ENCODE assay signal across 9 mouse cellular contexts in the genomic region with DNA sequence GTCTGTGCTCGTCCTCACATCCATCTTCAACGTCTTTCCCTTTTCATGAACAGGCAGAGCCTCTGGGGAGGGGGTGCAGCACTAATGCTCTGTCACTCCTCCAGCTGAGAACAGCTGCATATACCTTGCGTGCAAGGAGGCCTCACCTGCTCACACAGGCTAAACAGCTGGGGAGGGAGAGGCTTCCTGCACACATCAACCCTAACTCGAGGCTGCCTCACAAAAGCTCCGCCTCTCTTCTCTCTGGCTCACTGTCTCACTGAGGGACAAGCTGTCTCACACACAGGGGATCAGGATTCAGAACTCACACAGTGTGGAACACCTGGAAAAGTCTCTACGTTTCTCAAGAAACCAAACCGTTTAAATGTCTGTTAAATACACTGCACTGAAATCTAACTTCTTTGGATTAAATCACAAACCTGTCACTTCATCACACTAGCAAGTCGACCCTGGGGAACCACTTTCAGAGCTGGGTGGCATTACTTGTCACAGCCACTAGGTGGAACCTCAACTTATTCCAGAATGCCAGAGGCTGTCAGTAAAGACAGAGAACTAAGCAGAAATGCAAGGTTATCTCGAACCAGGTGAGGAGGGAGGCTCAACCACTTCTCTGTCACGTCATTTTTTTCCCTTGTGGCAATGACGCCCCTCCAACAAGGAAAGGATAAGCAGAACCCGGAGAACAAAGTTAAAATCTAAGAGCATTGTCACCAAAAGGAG.
DNase-seq lines count a peak whose midpoint lies in the region; ATAC-seq and TF ChIP-seq lines count a peak whose summit lies in the region.
"Had no signal": no experiment of that assay in that cellular context is flagged by ENCODE, and none has a peak within 500 bp of the region (broad histone marks: within the 10 kb centered on the region; RNA-seq: fewer than 3 reads in every experiment).

No protein-coding gene starts in this region.

- H3K27me3 ChIP-seq in ES-Bruce4 (ENCODE audit: control insufficient read depth, insufficient read depth, low read length, poor library complexity, severe bottlenecking): no peaks in the 10 kb centered on the region
- no peaks in the 10 kb centered on the region for H3K27me3 ChIP-seq in embryonic facial prominence, embryonic 15.5 days
- H3K27me3 ChIP-seq in hindbrain, embryonic 14.5 days (ENCODE audit: control insufficient read depth, insufficient read depth, low read length): no peaks in the 10 kb centered on the region
- no peaks in the 10 kb centered on the region for H3K27me3 ChIP-seq in stomach, embryonic 16.5 days (ENCODE audit: control insufficient read depth, insufficient read depth, low read length)
- H3K27me3 ChIP-seq: liver, embryonic 15.5 days had no signal

- TF ChIP-seq CTCF in ES-Bruce4 (IDR thresholded peaks at IDR 0.05; ENCODE audit: low read depth, low read length): peak; percentile 14

- H3K4me1 ChIP-seq in ES-Bruce4 (ENCODE audit: control insufficient read depth, insufficient read depth, low read length): peaks cover 2% of the 10 kb centered on the region
- no peaks in the 10 kb centered on the region for H3K4me1 ChIP-seq in embryonic facial prominence, embryonic 15.5 days
- peaks cover 36% of the 10 kb centered on the region for H3K4me1 ChIP-seq in hindbrain, embryonic 14.5 days (replicated peaks; ENCODE audit: control insufficient read depth, insufficient read depth, low read length)
- peaks cover 3% of the 10 kb centered on the region; the same call in 1 of the 2 replicates for H3K4me1 ChIP-seq in stomach, embryonic 16.5 days (ENCODE audit: control insufficient read depth, insufficient read depth, low read length)
- H3K4me1 ChIP-seq: liver, embryonic 15.5 days had no signal

- ATAC-seq in embryonic facial prominence, embryonic 15.5 days (ENCODE audit: insufficient number of reproducible peaks, low FRiP score, low TSS enrichment, low read depth): peak; percentile 43; the same call in 1 of the 2 replicates
- peak; percentile 38 for ATAC-seq in hindbrain, embryonic 14.5 days (ENCODE audit: low FRiP score)
- peak; percentile 95 for ATAC-seq in megakaryocyte-erythroid progenitor cell, adult 5-6 weeks (replicated peaks; ENCODE audit: low FRiP score, low TSS enrichment, poor library complexity, severe bottlenecking)
- ATAC-seq in stomach, embryonic 16.5 days (ENCODE audit: insufficient read depth, low FRiP score): peak; percentile 35; the same call in 1 of the 2 replicates

- no peak overlapping the region for H3K27ac ChIP-seq in ES-Bruce4 (ENCODE audit: insufficient read depth, low read length)
- H3K27ac ChIP-seq in embryonic facial prominence, embryonic 15.5 days (replicated peaks): no peak overlapping the region
- H3K27ac ChIP-seq in hindbrain, embryonic 14.5 days: no peak overlapping the region
- H3K27ac ChIP-seq in stomach, embryonic 16.5 days (ENCODE audit: low read length): no peak overlapping the region
- H3K27ac ChIP-seq: liver, embryonic 15.5 days had no signal

- H3K4me2 ChIP-seq in embryonic facial prominence, embryonic 15.5 days (replicated peaks): no peak overlapping the region
- H3K4me2 ChIP-seq in hindbrain, embryonic 14.5 days (replicated peaks): peak overlapping the region; percentile 29
- no peak overlapping the region for H3K4me2 ChIP-seq in stomach, embryonic 16.5 days (ENCODE audit: low read depth, low read length)
- H3K4me2 ChIP-seq: liver, embryonic 15.5 days had no signal

- peak; percentile 26 for DNase-seq in adrenal gland, postnatal 25 days
- peak; percentile 79 for DNase-seq in hindbrain, embryonic 14.5 days (ENCODE audit: low spot score)
- DNase-seq in layer of hippocampus, postnatal 14 days (ENCODE audit: low spot score in 2 of 2): peak; percentile 50 to 73
- no peak for DNase-seq in testis, postnatal 10 days (ENCODE audit: low spot score)

- H3K9me3 ChIP-seq in ES-Bruce4 (replicated peaks; ENCODE audit: control insufficient read depth, insufficient read depth, low read length, poor library complexity, severe bottlenecking): no peaks in the 10 kb centered on the region
- H3K9me3 ChIP-seq in embryonic facial prominence, embryonic 15.5 days (replicated peaks): no peaks in the 10 kb centered on the region
- H3K9me3 ChIP-seq in hindbrain, embryonic 14.5 days (ENCODE audit: control insufficient read depth, low read length): no peaks in the 10 kb centered on the region
- no peaks in the 10 kb centered on the region for H3K9me3 ChIP-seq in stomach, embryonic 16.5 days (replicated peaks; ENCODE audit: control insufficient read depth, low read length)
- H3K9me3 ChIP-seq: liver, embryonic 15.5 days had no signal

- 25% methylated on average over 12 of the region's 12 CpGs for WGBS in embryonic facial prominence, embryonic 15.5 days
- WGBS in hindbrain, embryonic 14.5 days: 13% methylated on average over 12 of the region's 12 CpGs
- 25% methylated on average over 12 of the region's 12 CpGs for WGBS in stomach, embryonic 16.5 days

- H3K4me3 ChIP-seq in ES-Bruce4 (ENCODE audit: low read depth, low read length): no peak overlapping the region
- no peak overlapping the region for H3K4me3 ChIP-seq in embryonic facial prominence, embryonic 15.5 days (replicated peaks)
- H3K4me3 ChIP-seq in hindbrain, embryonic 14.5 days (replicated peaks; ENCODE audit: low read length): no peak overlapping the region
- no peak overlapping the region for H3K4me3 ChIP-seq in stomach, embryonic 16.5 days (replicated peaks; ENCODE audit: low read length)
- H3K4me3 ChIP-seq: liver, embryonic 15.5 days had no signal

- no peaks in the 10 kb centered on the region for H3K36me3 ChIP-seq in ES-Bruce4 (ENCODE audit: control insufficient read depth, insufficient read depth, low read length, poor library complexity, severe bottlenecking)
- no peaks in the 10 kb centered on the region for H3K36me3 ChIP-seq in embryonic facial prominence, embryonic 15.5 days
- no peaks in the 10 kb centered on the region for H3K36me3 ChIP-seq in hindbrain, embryonic 14.5 days (replicated peaks; ENCODE audit: control insufficient read depth, insufficient read depth)
- no peaks in the 10 kb centered on the region for H3K36me3 ChIP-seq in stomach, embryonic 16.5 days (ENCODE audit: control insufficient read depth, insufficient read depth, low read length)
- H3K36me3 ChIP-seq: liver, embryonic 15.5 days had no signal

- peak; percentile 61; the same call in 1 of the 2 replicates for TF ChIP-seq EP300 in ES-Bruce4 (IDR thresholded peaks at IDR 0.05; ENCODE audit: insufficient read depth, low read depth, low read length)

- H3K9ac ChIP-seq in ES-Bruce4 (ENCODE audit: low read depth, poor library complexity, severe bottlenecking): no peak overlapping the region
- no peak overlapping the region for H3K9ac ChIP-seq in embryonic facial prominence, embryonic 15.5 days
- 0 out of 2 replicates have a peak overlapping the region, but pooled peaks have one; percentile 4 for H3K9ac ChIP-seq in hindbrain, embryonic 14.5 days
- no peak overlapping the region for H3K9ac ChIP-seq in stomach, embryonic 16.5 days (ENCODE audit: low read length)
- H3K9ac ChIP-seq: liver, embryonic 15.5 days had no signal

- TF ChIP-seq POLR2A in ES-Bruce4 (IDR thresholded peaks at IDR 0.05; ENCODE audit: insufficient read depth, low read length): no peak

Comparison
In these comparisons a context has a peak if more than half of its experiments do, and no peak if none do; other contexts are left out.
1. ATAC-seq: peak in every context shown above with its lines; median percentile 95 in megakaryocyte-erythroid progenitor cell, adult 5-6 weeks; 43 in embryonic facial prominence, embryonic 15.5 days; 38 in hindbrain, embryonic 14.5 days; 35 in stomach, embryonic 16.5 days.